Mouse (Mus musculus): ENCODE results near the gene Mknk2. TPM values are rescaled to one million over a fixed set of nuclear protein-coding genes. Genes with fewer than 3 reads are reported as not detected.
A peak's percentile ranks its signal among the peaks of the same experiment; 100 is the strongest.

The Mknk2 gene
- polyA plus RNA-seq, 1 experiment: 119 TPM

- H3K79me2 ChIP-seq (ENCODE audit: control insufficient read depth, insufficient read depth): peaks cover 99% of the 10 kb centered on the region
- H3K4me2 ChIP-seq (ENCODE audit: low read depth): no peak overlapping the region
- H3K36me3 ChIP-seq (ENCODE audit: control insufficient read depth, insufficient read depth): peaks cover 4% of the 10 kb centered on the region
- H3ac ChIP-seq (ENCODE audit: control insufficient read depth, insufficient read length): no peak overlapping the region
- no peaks in the 10 kb centered on the region for H3K27me3 ChIP-seq (ENCODE audit: control insufficient read depth, insufficient read depth, insufficient read length)
- H3K4me3 ChIP-seq: no peak overlapping the region
- TF ChIP-seq POLR2AphosphoS2 (IDR thresholded peaks at IDR 0.05; ENCODE audit: insufficient read length, low read depth) (peak; percentile 14), POLR2A (IDR thresholded peaks at IDR 0.05; ENCODE audit: insufficient read length, low read depth) (peak; percentile 55), SRF (IDR thresholded peaks at IDR 0.05; ENCODE audit: control insufficient read depth, insufficient read length, low read depth) (no peak), CEBPB (IDR thresholded peaks at IDR 0.05; ENCODE audit: insufficient read depth, poor library complexity, severe bottlenecking) (no peak), REST (IDR thresholded peaks at IDR 0.05; ENCODE audit: insufficient read depth, insufficient read length) (no peak), TCF12 (IDR thresholded peaks at IDR 0.05; ENCODE audit: insufficient read depth, poor library complexity, severe bottlenecking) (no peak), MYOG (IDR thresholded peaks at IDR 0.05; ENCODE audit: control insufficient read depth in 1 of 3, insufficient read depth in 1 of 3, insufficient read length in 2 of 3, low read depth in 2 of 3) (peak; percentile 4 to 70 (median 51)), E2F4 (IDR thresholded peaks at IDR 0.05; ENCODE audit: insufficient read depth) (no peak), MYOD1 (IDR thresholded peaks at IDR 0.05; ENCODE audit: control insufficient read depth in 1 of 3, insufficient read length in 2 of 3, low read depth in 2 of 3) (peak in 2 of 3 experiments; percentile 67 to 70), USF1 (IDR thresholded peaks at IDR 0.05; ENCODE audit: low read depth) (no peak), TCF3 (IDR thresholded peaks at IDR 0.05; ENCODE audit: insufficient read length, low read depth) (peak; percentile 6), MAX (IDR thresholded peaks at IDR 0.05; ENCODE audit: low read depth) (no peak)
Measured at GRCm38 (mm10) chr10:80627685-80628084, 50.2 kb downstream of the Mknk2 start.

GRCm38 (mm10) chr10:80625764-80626163 lies 52.1 kb downstream of the Mknk2 start:
- Histone ChIP-seq H3K27me3 (ENCODE audit: control insufficient read depth, insufficient read depth, insufficient read length) (no peaks in the 10 kb centered on the region), H3K36me3 (ENCODE audit: control insufficient read depth, insufficient read depth) (no peaks in the 10 kb centered on the region), H3K4me2 (ENCODE audit: low read depth) (peak overlapping the region; percentile 82), H3ac (ENCODE audit: control insufficient read depth, insufficient read length) (no peak overlapping the region), H3K4me3 (no peak overlapping the region), H3K79me2 (ENCODE audit: control insufficient read depth, insufficient read depth) (peaks cover 80% of the 10 kb centered on the region)
- TF ChIP-seq MYOD1 (IDR thresholded peaks at IDR 0.05; ENCODE audit: control insufficient read depth in 1 of 3, insufficient read length in 2 of 3, low read depth in 2 of 3) (peak in 2 of 3 experiments; percentile 67 to 90), MYOG (IDR thresholded peaks at IDR 0.05; ENCODE audit: control insufficient read depth in 1 of 3, insufficient read depth in 1 of 3, insufficient read length in 2 of 3, low read depth in 2 of 3) (peak in 2 of 3 experiments; percentile 49 to 88), E2F4 (IDR thresholded peaks at IDR 0.05; ENCODE audit: insufficient read depth) (no peak)

- Histone ChIP-seq H3K79me2 (ENCODE audit: control insufficient read depth, insufficient read depth) (peaks cover 59% of the 10 kb centered on the region), H3K4me2 (ENCODE audit: low read depth) (peak overlapping the region; percentile 82), H3K4me3 (peak overlapping the region; percentile 80), H3K27me3 (ENCODE audit: control insufficient read depth, insufficient read depth, insufficient read length) (no peaks in the 10 kb centered on the region), H3ac (ENCODE audit: control insufficient read depth, insufficient read length) (peak overlapping the region; percentile 36), H3K36me3 (ENCODE audit: control insufficient read depth, insufficient read depth) (no peaks in the 10 kb centered on the region)
- TF ChIP-seq CEBPB (IDR thresholded peaks at IDR 0.05; ENCODE audit: insufficient read depth, poor library complexity, severe bottlenecking) (no peak), POLR2A (IDR thresholded peaks at IDR 0.05; ENCODE audit: insufficient read length, low read depth) (peak; percentile 38)
Measured at GRCm38 (mm10) chr10:80623457-80624191, 54.3 kb downstream of the Mknk2 start.

- Histone ChIP-seq H3K36me3 (ENCODE audit: control insufficient read depth, insufficient read depth) (no peaks in the 10 kb centered on the region), H3K27me3 (ENCODE audit: control insufficient read depth, insufficient read depth, insufficient read length) (no peaks in the 10 kb centered on the region)
- no peak for TF ChIP-seq MYOD1 (IDR thresholded peaks at IDR 0.05; ENCODE audit: control insufficient read depth in 1 of 3, insufficient read length in 2 of 3, low read depth in 2 of 3)
- TF ChIP-seq POLR2A (IDR thresholded peaks at IDR 0.05; ENCODE audit: insufficient read length, low read depth): peak; percentile 88
- TF ChIP-seq USF1 (IDR thresholded peaks at IDR 0.05; ENCODE audit: low read depth): no peak
- no peak for TF ChIP-seq E2F4 (IDR thresholded peaks at IDR 0.05; ENCODE audit: insufficient read depth)
- TF ChIP-seq TCF12 (IDR thresholded peaks at IDR 0.05; ENCODE audit: insufficient read depth, poor library complexity, severe bottlenecking): no peak
- no peak for TF ChIP-seq REST (IDR thresholded peaks at IDR 0.05; ENCODE audit: insufficient read depth, insufficient read length)
- peak; percentile 35 for TF ChIP-seq POLR2AphosphoS2 (IDR thresholded peaks at IDR 0.05; ENCODE audit: insufficient read length, low read depth)
- TF ChIP-seq MYOG (IDR thresholded peaks at IDR 0.05; ENCODE audit: control insufficient read depth in 1 of 3, insufficient read depth in 1 of 3, insufficient read length in 2 of 3, low read depth in 2 of 3): peak in 1 of 3 experiments; percentile 25
- no peak for TF ChIP-seq SRF (IDR thresholded peaks at IDR 0.05; ENCODE audit: control insufficient read depth, insufficient read length, low read depth)
- no peak for TF ChIP-seq TCF3 (IDR thresholded peaks at IDR 0.05; ENCODE audit: insufficient read length, low read depth)
- TF ChIP-seq CEBPB (IDR thresholded peaks at IDR 0.05; ENCODE audit: insufficient read depth, poor library complexity, severe bottlenecking): no peak
- no peak for TF ChIP-seq MAX (IDR thresholded peaks at IDR 0.05; ENCODE audit: low read depth)
Measured at GRCm38 (mm10) chr10:80622661-80623456, 55.1 kb downstream of the Mknk2 start, which contains the start of gene Csnk1g2. Gene Csnk1g2, plus strand, starts transcription at chr10:80622838.

More at GRCm38 (mm10) chr10:80622661-80623456, 55.1 kb downstream of the Mknk2 start, which contains the start of gene Csnk1g2:
- peaks cover 51% of the 10 kb centered on the region for H3K79me2 ChIP-seq (ENCODE audit: control insufficient read depth, insufficient read depth)
- H3K4me3 ChIP-seq: peak within 1 kb of the TSS; percentile 80
- H3K4me2 ChIP-seq (ENCODE audit: low read depth): peak within 1 kb of the TSS; percentile 99
- peak within 1 kb of the TSS; percentile 36 for H3ac ChIP-seq (ENCODE audit: control insufficient read depth, insufficient read length)
